Mouse (Mus musculus) left cerebral cortex, adult 2 months (tissue): ENCODE data around the gene Snap25. TPM values are rescaled to one million over a fixed set of nuclear protein-coding genes. Genes with fewer than 3 reads are reported as not detected.

ENCODE experiments used
- DNase-seq, 2 experiments: peaks; one replicate each; pipeline ENCODE4 v3.0.0; 2021 to 2022; ENCODE audit warnings: low spot score in 2 of 2, mixed read lengths in 1 of 2; ENCODE audit errors: extremely low spot score in 1 of 2
- H3K27ac ChIP-seq: fragments of 200-600 bp; 2 replicates; pipeline ENCODE4 v1.8.1; 2022
- H3K4me3 ChIP-seq: fragments of 200-600 bp; 2 replicates; pipeline ENCODE4 v1.8.1; 2022
- CTCF ChIP-seq: fragments of 200-600 bp; IDR thresholded peaks from 2 replicates; pipeline ENCODE4 v1.8.1; 2022; ENCODE audit warnings: antibody characterized with exemption, mild to moderate bottlenecking, moderate library complexity
- intact Hi-C: fragments of 180-260 bp; cut with DNase I; formaldehyde crosslinking; loops from one replicate; pipeline ENCODE4 v1.15.1; 2025
- long read RNA-seq, 2 experiments: library from polyadenylated mRNA; stranded (forward); transcript quantifications; one replicate each; pipeline ENCODE4 v2.0.0; 2021; ENCODE audit warnings: borderline mapping rate in 2 of 2
- total RNA-seq, 2 experiments: library from RNA; stranded (reverse); gene quantifications; 2 replicates each; pipeline ENCODE4 v1.2.3; 2021

Snap25 gene
- 1,000 to 10,000 TPM; 3,053 to 3,248 TPM for total RNA-seq
- long read RNA-seq, experiment 1, transcript Snap25-202 (8 exons, 1,014 nt), result minor isoform, 229 of 2,426 reads
- long read RNA-seq, experiment 1, transcript Snap25-201 (8 exons, 2,116 nt), result major isoform, 2,009 of 2,426 reads
- long read RNA-seq, experiment 1, partial matches to known transcripts, result 131 of 2,426 reads
- long read RNA-seq, experiment 1, other reads (novel, unspliced or antisense), result 57 of 2,426 reads
- long read RNA-seq, experiment 2, transcript Snap25-201 (8 exons, 2,116 nt), result major isoform, 1,328 of 1,618 reads
- long read RNA-seq, experiment 2, transcript Snap25-202 (8 exons, 1,014 nt), result minor isoform, 156 of 1,618 reads
- long read RNA-seq, experiment 2, partial matches to known transcripts, result 106 of 1,618 reads
- long read RNA-seq, experiment 2, other reads (novel, unspliced or antisense), result 28 of 1,618 reads

- Histone ChIP-seq H3K27ac (peak within 1 kb of the TSS; percentile 98), H3K4me3 (peak within 1 kb of the TSS; percentile 73)
- intact Hi-C loops, result loop anchor here (1.0 to 5.0 kb wide), 5 partner anchors 34 to 185 kb away; partner anchors contain the start of genes AL731706.1, Mkks and Slx4ip
- DNase-seq, result peak; percentile 84 to 88
- no peak for TF ChIP-seq CTCF
Observed at GRCm38 (mm10) chr2:136713299-136713758, at the start of gene Snap25. Gene Snap25, plus strand, starts transcription at chr2:136713453.

DNA sequence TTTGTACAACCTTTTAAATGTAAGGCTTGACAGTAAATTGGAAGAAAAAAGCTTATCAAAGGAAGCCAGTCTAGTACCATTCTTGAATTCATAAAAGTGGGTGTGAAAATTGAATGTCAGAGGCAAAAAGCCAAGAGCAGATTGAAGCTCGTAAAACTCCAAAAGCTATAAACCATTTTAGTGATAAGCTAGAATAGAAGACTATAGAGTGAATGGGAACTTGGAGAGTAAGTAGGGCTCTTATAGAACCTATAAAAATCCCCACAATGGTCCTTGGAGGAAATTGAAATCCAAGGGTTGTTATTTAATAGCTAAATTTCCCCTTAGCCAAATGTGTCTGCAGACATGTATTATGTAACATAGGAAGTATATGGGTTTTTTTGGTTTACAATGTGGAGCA, 46.3 kb upstream of the Snap25 start:
- no peak for DNase-seq
- no peak for TF ChIP-seq CTCF
- Histone ChIP-seq H3K4me3 (no peak overlapping the region), H3K27ac (peak overlapping the region; percentile 5; the same call in 1 of the 2 replicates)
- intact Hi-C loops, result no loop called here

DNA sequence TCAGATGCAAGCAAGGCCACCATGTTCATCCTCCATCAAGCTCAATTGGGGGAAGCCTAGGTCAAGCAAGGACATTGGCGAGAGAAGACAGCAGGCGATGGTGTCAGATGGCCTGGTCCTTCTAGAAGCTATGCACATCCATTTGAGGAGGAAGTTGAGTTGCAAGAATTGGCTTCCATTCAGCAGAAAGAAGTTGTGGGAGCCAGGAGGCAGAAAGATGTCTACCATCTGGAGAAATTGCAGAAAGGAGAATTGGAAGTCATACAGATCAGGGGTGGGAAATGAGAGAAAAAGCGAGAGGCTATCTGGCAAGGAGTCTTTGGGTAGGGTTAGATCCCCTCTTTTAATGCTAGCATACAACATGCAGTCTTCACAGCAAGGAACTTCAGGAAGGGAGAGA, 44.1 kb upstream of the Snap25 start:
- no peak for TF ChIP-seq CTCF
- no peak for DNase-seq
- no peak overlapping the region for H3K4me3 ChIP-seq
- intact Hi-C loops, result no loop called here
- peak overlapping the region; percentile 71 for H3K27ac ChIP-seq

GRCm38 (mm10) chr2:136669665-136670064, 43.6 kb upstream of the Snap25 start:
- Histone ChIP-seq H3K27ac (peak overlapping the region; percentile 71), H3K4me3 (no peak overlapping the region)
- intact Hi-C loops, result loop anchor here (5.0 to 10.0 kb wide), 2 partner anchors 52 to 135 kb away; no protein-coding TSS in a partner anchor
- no peak for DNase-seq
- no peak for TF ChIP-seq CTCF

DNA sequence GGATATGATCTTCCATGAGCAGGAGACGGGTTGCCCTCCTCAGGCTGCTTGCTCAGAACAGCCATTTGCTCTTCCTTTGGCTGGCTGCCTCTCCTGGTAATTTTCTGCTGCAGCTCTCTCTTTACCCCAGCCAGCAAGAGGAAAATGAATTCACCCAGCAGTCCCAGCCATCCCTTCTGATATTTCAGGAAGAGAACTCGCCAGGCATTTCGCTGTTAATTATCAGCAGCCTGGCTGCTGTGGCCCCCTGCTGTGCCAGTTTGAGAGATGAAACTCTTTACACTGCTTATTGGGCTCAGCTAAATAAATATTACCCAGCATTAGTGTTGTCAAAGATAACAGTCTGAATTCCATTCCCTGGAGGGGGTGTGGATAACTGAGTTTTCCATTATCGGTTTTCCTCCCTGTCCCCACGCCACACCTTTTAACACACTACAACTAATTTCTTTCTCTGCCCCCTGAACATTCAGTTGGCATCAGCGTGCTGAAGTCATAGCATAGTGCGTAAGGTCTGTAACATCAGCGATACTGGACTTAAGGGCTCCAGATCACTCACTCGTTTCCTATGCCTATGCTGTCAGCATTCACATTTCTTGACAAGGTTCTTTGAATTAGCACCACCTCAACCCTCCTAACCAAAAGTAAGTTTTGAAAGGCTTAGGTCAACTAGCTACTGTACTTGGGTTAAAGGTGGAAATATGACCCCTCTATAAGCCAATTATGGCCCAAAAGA, 42.5 kb upstream of the Snap25 start:
- intact Hi-C loops, result loop anchor here (5.0 to 10.0 kb wide), 2 partner anchors 53 to 134 kb away; no protein-coding TSS in a partner anchor
- peak; percentile 40 to 45 for DNase-seq
- no peak overlapping the region for H3K4me3 ChIP-seq
- H3K27ac ChIP-seq, result peak overlapping the region; percentile 71
- TF ChIP-seq CTCF, result no peak; the same call in 1 of the 2 replicates

GRCm38 (mm10) chr2:136674077-136674757, 39.0 kb upstream of the Snap25 start:
- intact Hi-C loops, result loop anchor here (2.0 to 10.0 kb wide), 3 partner anchors 57 to 131 kb away; no protein-coding TSS in a partner anchor
- no peak for TF ChIP-seq CTCF
- Histone ChIP-seq H3K4me3 (no peak overlapping the region), H3K27ac (peak overlapping the region; percentile 45; the same call in 1 of the 2 replicates)
- no peak for DNase-seq

- Histone ChIP-seq H3K27ac (peak overlapping the region; percentile 10; the same call in 1 of the 2 replicates), H3K4me3 (no peak overlapping the region)
- no peak for TF ChIP-seq CTCF
- intact Hi-C loops, result loop anchor here (10.0 kb wide), 1 partner anchor 129 kb away; no protein-coding TSS in a partner anchor
- DNase-seq, result no peak
Observed at GRCm38 (mm10) chr2:136676196-136676595, 37.1 kb upstream of the Snap25 start.

GRCm38 (mm10) chr2:136676918-136677445, 36.3 kb upstream of the Snap25 start:
- intact Hi-C loops, result loop anchor here (10.0 kb wide), 1 partner anchor 128 kb away; no protein-coding TSS in a partner anchor
- H3K27ac ChIP-seq, result peak overlapping the region; percentile 98
- no peak for DNase-seq
- no peak for TF ChIP-seq CTCF
- no peak overlapping the region for H3K4me3 ChIP-seq

GRCm38 (mm10) chr2:136678321-136679161, 34.7 kb upstream of the Snap25 start:
- peak overlapping the region; percentile 98 for H3K27ac ChIP-seq
- peak overlapping the region; percentile 45 for H3K4me3 ChIP-seq
- DNase-seq, result peak; percentile 87 to 88
- TF ChIP-seq CTCF, result no peak
- intact Hi-C loops, result loop anchor here (1.0 to 10.0 kb wide), 2 partner anchors 35 to 126 kb away; partner anchors contain the start of gene Snap25
